Mouse (Mus musculus): ENCODE measurements at regions not wholly inside any gene's neighbourhood (a gene's known extent, or its start where the extent isn't known, plus 50 kb on each side); places are given as distances from the start of the nearest gene placed in this dataset.
"Not testable (repeated sequence)": the region's sequence is repeated elsewhere in the genome, so short reads cannot be mapped to it uniquely, and the experiment has no call there.

- intact Hi-C loops (cut with DNase I) = no loop called here
- DNase-seq (ENCODE audit: low spot score in 2 of 2) = peak in 1 of 2 experiments; percentile 56
Observed at GRCm38 (mm10) chr6:73676979-73677378, 207.5 kb upstream of the 4931417E11Rik start.

GRCm38 (mm10) chr6:73669401-73669800 lies 199.9 kb upstream of the 4931417E11Rik start:
- no peak for DNase-seq (ENCODE audit: low spot score in 2 of 2)
- intact Hi-C loops (cut with DNase I) = no loop called here

GRCm38 (mm10) chr6:73658988-73659387 lies 189.5 kb upstream of the 4931417E11Rik start:
- peak in 1 of 2 experiments; percentile 11 for DNase-seq (ENCODE audit: low spot score in 2 of 2)
- intact Hi-C loops (cut with DNase I) = no loop called here

- peak in 1 of 2 experiments; percentile 9 for DNase-seq (ENCODE audit: low spot score in 2 of 2)
- intact Hi-C loops (cut with DNase I) = no loop called here
Observed at GRCm38 (mm10) chr6:73645378-73645777, 175.9 kb upstream of the 4931417E11Rik start.

- intact Hi-C loops (cut with DNase I) = no loop called here
Observed at GRCm38 (mm10) chr6:73644778-73645267, 175.4 kb upstream of the 4931417E11Rik start.

GRCm38 (mm10) chr6:73628600-73628999 lies 159.1 kb upstream of the 4931417E11Rik start:
- no peak for DNase-seq (ENCODE audit: low spot score in 2 of 2)
- intact Hi-C loops (cut with DNase I) = no loop called here

More at GRCm38 (mm10) chr6:73644778-73645267, 175.4 kb upstream of the 4931417E11Rik start:
- peak; percentile 11 to 92 for DNase-seq (ENCODE audit: low spot score in 2 of 2)

GRCm38 (mm10) chr6:73626451-73626850 lies 157.0 kb upstream of the 4931417E11Rik start:
- intact Hi-C loops (cut with DNase I) = no loop called here
- DNase-seq (ENCODE audit: low spot score in 2 of 2) = no peak

- no peak for DNase-seq (ENCODE audit: low spot score in 2 of 2)
- intact Hi-C loops (cut with DNase I) = no loop called here
Observed at GRCm38 (mm10) chr6:73624211-73624610, 154.7 kb upstream of the 4931417E11Rik start.

GRCm38 (mm10) chr6:73621839-73622426 lies 152.5 kb upstream of the 4931417E11Rik start:
- intact Hi-C loops (cut with DNase I) = no loop called here
- DNase-seq (ENCODE audit: low spot score in 2 of 2) = no peak

GRCm38 (mm10) chr6:73612266-73612665 lies 142.8 kb upstream of the 4931417E11Rik start:
- DNase-seq (ENCODE audit: low spot score in 2 of 2) = no peak
- intact Hi-C loops (cut with DNase I) = no loop called here

GRCm38 (mm10) chr6:73611839-73612238 lies 142.4 kb upstream of the 4931417E11Rik start:
- no peak for DNase-seq (ENCODE audit: low spot score in 2 of 2)
- intact Hi-C loops (cut with DNase I) = no loop called here

GRCm38 (mm10) chr6:73610048-73610624 lies 140.7 kb upstream of the 4931417E11Rik start:
- DNase-seq (ENCODE audit: low spot score in 2 of 2) = no peak
- intact Hi-C loops (cut with DNase I) = no loop called here

- intact Hi-C loops (cut with DNase I) = no loop called here
- DNase-seq (ENCODE audit: low spot score in 2 of 2) = peak in 1 of 2 experiments; percentile 25
Observed at GRCm38 (mm10) chr6:73587686-73588085, 118.2 kb upstream of the 4931417E11Rik start.

- intact Hi-C loops (cut with DNase I) = no loop called here
- peak in 1 of 2 experiments; percentile 60 for DNase-seq (ENCODE audit: low spot score in 2 of 2)
Observed at GRCm38 (mm10) chr6:73576708-73577107, 107.2 kb upstream of the 4931417E11Rik start.

GRCm38 (mm10) chr6:73560000-73560399 lies 90.5 kb upstream of the 4931417E11Rik start:
- intact Hi-C loops (cut with DNase I) = no loop called here
- DNase-seq (ENCODE audit: low spot score in 2 of 2) = no peak

- intact Hi-C loops (cut with DNase I) = no loop called here
Observed at GRCm38 (mm10) chr6:73530559-73530958, 61.1 kb upstream of the 4931417E11Rik start.

GRCm38 (mm10) chr6:73530098-73530497 lies 60.6 kb upstream of the 4931417E11Rik start:
- DNase-seq (ENCODE audit: low spot score in 2 of 2) = no peak
- intact Hi-C loops (cut with DNase I) = no loop called here

More at GRCm38 (mm10) chr6:73530559-73530958, 61.1 kb upstream of the 4931417E11Rik start:
- DNase-seq (ENCODE audit: low spot score in 2 of 2) = no peak

GRCm38 (mm10) chr6:73523658-73524057 lies 54.2 kb upstream of the 4931417E11Rik start:
- intact Hi-C loops (cut with DNase I) = no loop called here
- no peak for DNase-seq (ENCODE audit: low spot score in 2 of 2)

- not testable (repeated sequence) for DNase-seq (ENCODE audit: low spot score in 2 of 2)
- intact Hi-C loops (cut with DNase I) = loop anchor here (10.0 kb wide), 1 partner anchor 155 kb away; no protein-coding TSS in a partner anchor
Observed at GRCm38 (mm10) chr6:73519894-73520293, 50.4 kb upstream of the 4931417E11Rik start.

All from left cerebral cortex, postnatal 25 days (tissue).